Mouse (Mus musculus) activated CD4-positive, CD25-positive, alpha-beta regulatory T cell, adult 4 months (primary cell): ENCODE measurements around the gene Hdc. TPM values are rescaled to one million over a fixed set of nuclear protein-coding genes. Genes with fewer than 3 reads are reported as not detected.
A peak's percentile ranks its signal among the peaks of the same experiment; 100 is the strongest.

Source experiments
- ATAC-seq: one replicate; pipeline ENCODE4 v1.8.0; 2017
- polyA plus RNA-seq, 2 experiments: library from polyadenylated mRNA; unstranded; fragments of 100-300 nt; shearing (Covaris generic); gene quantifications; one replicate each; pipeline ENCODE4 v1.2.1; 2017

The Hdc gene
- polyA plus RNA-seq, 2 experiments from 2014 or later = 0.19 to 1.2 TPM

GRCm38 (mm10) chr2:126599005-126599404, 20.1 kb downstream of the Hdc start:
- ATAC-seq = no peak

- ATAC-seq = no peak
Observed at GRCm38 (mm10) chr2:126598359-126598758, 20.7 kb downstream of the Hdc start.

GRCm38 (mm10) chr2:126597279-126598241, 21.5 kb downstream of the Hdc start:
- peak; percentile 79 for ATAC-seq

- no peak for ATAC-seq
Observed at GRCm38 (mm10) chr2:126596347-126597072, 22.6 kb downstream of the Hdc start.

- ATAC-seq = peak; percentile 61
Observed at GRCm38 (mm10) chr2:126593831-126594610, 25.1 kb downstream of the Hdc start.

GRCm38 (mm10) chr2:126591304-126591703, 27.8 kb downstream of the Hdc start:
- no peak for ATAC-seq

- ATAC-seq = no peak
Observed at GRCm38 (mm10) chr2:126587468-126587867, 31.6 kb downstream of the Hdc start.

- no peak for ATAC-seq
Observed at GRCm38 (mm10) chr2:126584621-126585369, 34.3 kb downstream of the Hdc start.

- no peak for ATAC-seq
Observed at GRCm38 (mm10) chr2:126583960-126584359, 35.1 kb downstream of the Hdc start.

GRCm38 (mm10) chr2:126579282-126579681, 39.8 kb downstream of the Hdc start:
- no peak for ATAC-seq

GRCm38 (mm10) chr2:126577362-126577761, 41.7 kb downstream of the Hdc start:
- ATAC-seq = no peak

GRCm38 (mm10) chr2:126575391-126576176, 43.5 kb downstream of the Hdc start:
- no peak for ATAC-seq

GRCm38 (mm10) chr2:126572747-126573146, 46.4 kb downstream of the Hdc start:
- ATAC-seq = no peak

- ATAC-seq = no peak
Observed at GRCm38 (mm10) chr2:126572163-126572562, 46.9 kb downstream of the Hdc start.

- ATAC-seq = no peak
Observed at GRCm38 (mm10) chr2:126563411-126564105, 55.5 kb downstream of the Hdc start.

- no peak for ATAC-seq
Observed at GRCm38 (mm10) chr2:126560094-126560493, 59.0 kb downstream of the Hdc start.

- no peak for ATAC-seq
Observed at GRCm38 (mm10) chr2:126555533-126555932, 63.6 kb downstream of the Hdc start.

GRCm38 (mm10) chr2:126553291-126553639, 65.8 kb downstream of the Hdc start:
- no peak for ATAC-seq

GRCm38 (mm10) chr2:126552357-126553290, 66.5 kb downstream of the Hdc start, which contains the start of gene Slc27a2:
Gene Slc27a2 (plus strand): TSS chr2:126552407.
- no peak for ATAC-seq
